Mouse (Mus musculus) mouse trophoblast stem cell (cell line): ENCODE data around the gene Bmp7.

Source experiments
- in situ Hi-C, 2 experiments: fragments of 300-500 bp; cut with MseI, MboI; formaldehyde crosslinking; loops; 2 replicates in 1 of 2; 3 replicates in 1 of 2; pipeline ENCODE4 v1.15.1; 2025

Gene Bmp7

GRCm38 (mm10) chr2:172940003-172940798, at the start of gene Bmp7:
Bmp7 (minus strand) TSS chr2:172940321.
- in situ Hi-C loops = no loop called here

GRCm38 (mm10) chr2:172982776-172983561, 42.8 kb upstream of the Bmp7 start:
- in situ Hi-C loops = no loop called here

GRCm38 (mm10) chr2:172979666-172980345, 39.7 kb upstream of the Bmp7 start:
- in situ Hi-C loops = no loop called here

GRCm38 (mm10) chr2:172978131-172978633, 38.1 kb upstream of the Bmp7 start:
- in situ Hi-C loops = no loop called here

GRCm38 (mm10) chr2:172977409-172978130, 37.4 kb upstream of the Bmp7 start, which contains the start of gene Spo11:
Spo11 (plus strand) TSS chr2:172977700.
- in situ Hi-C loops = no loop called here

- in situ Hi-C loops = no loop called here
Observed at GRCm38 (mm10) chr2:172976661-172977238, 36.6 kb upstream of the Bmp7 start.

GRCm38 (mm10) chr2:172975159-172975558, 35.0 kb upstream of the Bmp7 start:
- in situ Hi-C loops = no loop called here

GRCm38 (mm10) chr2:172974701-172975100, 34.6 kb upstream of the Bmp7 start:
- in situ Hi-C loops = no loop called here

- in situ Hi-C loops = no loop called here
Observed at GRCm38 (mm10) chr2:172973806-172974565, 33.9 kb upstream of the Bmp7 start.

GRCm38 (mm10) chr2:172971865-172972264, 31.7 kb upstream of the Bmp7 start:
- in situ Hi-C loops = no loop called here

- in situ Hi-C loops = no loop called here
Observed at GRCm38 (mm10) chr2:172966480-172966879, 26.4 kb upstream of the Bmp7 start.

- in situ Hi-C loops = no loop called here
Observed at GRCm38 (mm10) chr2:172965249-172965648, 25.1 kb upstream of the Bmp7 start.

GRCm38 (mm10) chr2:172961211-172961610, 21.1 kb upstream of the Bmp7 start:
- in situ Hi-C loops = no loop called here

- in situ Hi-C loops = no loop called here
Observed at GRCm38 (mm10) chr2:172960350-172960749, 20.2 kb upstream of the Bmp7 start.

GRCm38 (mm10) chr2:172959006-172959768, 19.1 kb upstream of the Bmp7 start:
- in situ Hi-C loops = loop anchor here in 1 of 2 experiments (5.0 to 10.0 kb wide), 2 partner anchors 33 to 124 kb away; no protein-coding TSS in a partner anchor

- in situ Hi-C loops = loop anchor here in 1 of 2 experiments (5.0 to 10.0 kb wide), 2 partner anchors 34 to 124 kb away; no protein-coding TSS in a partner anchor
Observed at GRCm38 (mm10) chr2:172958579-172958978, 18.5 kb upstream of the Bmp7 start.

- in situ Hi-C loops = loop anchor here in 1 of 2 experiments (10.0 kb wide), 1 partner anchor 117 kb away; no protein-coding TSS in a partner anchor
Observed at GRCm38 (mm10) chr2:172951976-172952375, 11.9 kb upstream of the Bmp7 start.

- in situ Hi-C loops = loop anchor here in 1 of 2 experiments (10.0 kb wide), 1 partner anchor 116 kb away; no protein-coding TSS in a partner anchor
Observed at GRCm38 (mm10) chr2:172950722-172951121, 10.6 kb upstream of the Bmp7 start.
